ENCODE assay signal across 8 mouse cellular contexts in the genomic region with DNA sequence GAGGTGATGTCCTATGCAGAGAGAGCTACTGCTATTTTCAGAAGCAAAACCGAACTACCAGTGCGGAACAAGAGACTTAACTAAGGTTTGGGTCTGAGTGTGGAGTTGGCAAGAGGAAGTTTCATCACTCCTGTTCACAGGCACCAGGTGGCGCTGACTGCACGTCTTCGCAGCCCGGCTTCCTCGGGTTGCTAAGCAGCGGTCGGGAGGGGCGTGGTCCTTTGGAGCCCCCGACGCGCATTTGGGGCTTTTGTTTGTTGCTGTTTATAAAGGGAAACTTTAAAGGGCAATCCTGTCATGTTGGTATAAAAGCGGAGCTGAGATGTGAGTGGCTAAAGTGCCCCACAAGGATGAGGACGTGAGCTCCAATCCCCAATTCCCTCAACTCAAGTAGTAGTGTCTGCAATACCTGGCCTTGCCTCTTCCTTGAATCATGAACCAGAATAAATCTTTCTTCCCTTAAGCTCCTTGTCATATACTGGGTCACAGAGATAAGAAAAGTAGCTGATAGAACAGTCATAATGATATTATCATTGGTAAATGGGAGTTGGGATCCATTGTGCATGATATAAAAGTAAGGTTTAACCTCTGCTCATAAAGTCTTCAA. TPM values are rescaled to one million over a fixed set of nuclear protein-coding genes. Genes with fewer than 3 reads are reported as not detected.
A peak's percentile ranks its signal among the peaks of the same experiment; 100 is the strongest.
DNase-seq lines count a peak whose midpoint lies in the region; ATAC-seq and TF ChIP-seq lines count a peak whose summit lies in the region.

No protein-coding gene starts in this region.

- ATAC-seq in limb, embryonic 12.5 days (ENCODE audit: insufficient number of reproducible peaks, insufficient read depth, low FRiP score, low TSS enrichment, low read depth), result no peak
- ATAC-seq in stomach, embryonic 16.5 days (ENCODE audit: insufficient read depth, low FRiP score), result no peak

- DNase-seq in heart, adult 11 months, result peak; percentile 92
- DNase-seq in heart, postnatal 25 days (ENCODE audit: low spot score), result no peak
- peak; percentile 79 for DNase-seq in embryonic facial prominence, embryonic 10.5 days (ENCODE audit: low spot score)
- peak; percentile 42 to 65 for DNase-seq in heart, adult 2 months
- peak; percentile 50 to 73 for DNase-seq in kidney, adult 8-10 months
- peak; percentile 9 for DNase-seq in naive thymus-derived CD4-positive, alpha-beta T cell, adult 2 months (ENCODE audit: low read depth)

- no peaks in the 10 kb centered on the region for H3K79me2 ChIP-seq in heart, adult 2 months (replicated peaks; ENCODE audit: control insufficient read depth, insufficient read depth, low read length)

- H3K36me3 ChIP-seq in embryonic facial prominence, embryonic 10.5 days (replicated peaks), result no peaks in the 10 kb centered on the region
- H3K36me3 ChIP-seq in heart, adult 2 months (ENCODE audit: control insufficient read depth, insufficient read depth, low read length), result no peaks in the 10 kb centered on the region
- no peaks in the 10 kb centered on the region for H3K36me3 ChIP-seq in limb, embryonic 12.5 days
- no peaks in the 10 kb centered on the region for H3K36me3 ChIP-seq in stomach, embryonic 16.5 days (ENCODE audit: control insufficient read depth, insufficient read depth, low read length)

- H3K4me2 ChIP-seq in limb, embryonic 12.5 days, result peak overlapping the region; percentile 45
- peak overlapping the region; percentile 34; the same call in 1 of the 2 replicates for H3K4me2 ChIP-seq in stomach, embryonic 16.5 days (ENCODE audit: low read depth, low read length)

- intact Hi-C loops in heart, postnatal 25 days (cut with DNase I), result loop anchor here (5.0 to 10.0 kb wide), 3 partner anchors 183 to 719 kb away; no protein-coding TSS in a partner anchor
- intact Hi-C loops in heart, adult 2 months (cut with DNase I), result loop anchor here (10.0 kb wide), 1 partner anchor 127 kb away; no protein-coding TSS in a partner anchor

- 0 out of 2 replicates have a peak, but pooled peaks cover 6% of the 10 kb centered on the region for H3K4me1 ChIP-seq in embryonic facial prominence, embryonic 10.5 days
- no peaks in the 10 kb centered on the region; the same call in 1 of the 2 replicates for H3K4me1 ChIP-seq in heart, adult 2 months (ENCODE audit: control insufficient read depth, insufficient read depth, low read length)
- H3K4me1 ChIP-seq in limb, embryonic 12.5 days (replicated peaks), result 0 out of 2 replicates have a peak, but pooled peaks cover 3% of the 10 kb centered on the region
- peaks cover 2% of the 10 kb centered on the region; the same call in 1 of the 2 replicates for H3K4me1 ChIP-seq in stomach, embryonic 16.5 days (ENCODE audit: control insufficient read depth, insufficient read depth, low read length)

- TF ChIP-seq CTCF in heart, adult 2 months (IDR thresholded peaks at IDR 0.05), result peak; percentile 77

- H3K27me3 ChIP-seq in embryonic facial prominence, embryonic 10.5 days (replicated peaks; ENCODE audit: low read depth, poor library complexity, severe bottlenecking), result peaks cover 43% of the 10 kb centered on the region
- H3K27me3 ChIP-seq in heart, adult 2 months (ENCODE audit: control insufficient read depth, insufficient read depth, low read length), result no peaks in the 10 kb centered on the region
- H3K27me3 ChIP-seq in limb, embryonic 12.5 days, result peaks cover 28% of the 10 kb centered on the region
- H3K27me3 ChIP-seq in stomach, embryonic 16.5 days (ENCODE audit: control insufficient read depth, insufficient read depth, low read length), result no peaks in the 10 kb centered on the region

- WGBS in embryonic facial prominence, embryonic 10.5 days, result 6% methylated on average over 15 of the region's 15 CpGs
- 6% methylated on average over 15 of the region's 15 CpGs for WGBS in heart, adult 2 months
- WGBS in limb, embryonic 12.5 days, result 4% methylated on average over 15 of the region's 15 CpGs
- WGBS in stomach, embryonic 16.5 days, result 4% methylated on average over 15 of the region's 15 CpGs

- H3K4me3 ChIP-seq in embryonic facial prominence, embryonic 10.5 days, result peak overlapping the region; percentile 36; the same call in 1 of the 2 replicates
- no peak overlapping the region for H3K4me3 ChIP-seq in heart, adult 2 months
- H3K4me3 ChIP-seq in limb, embryonic 12.5 days (replicated peaks), result 0 out of 2 replicates have a peak overlapping the region, but pooled peaks have one; percentile 13
- no peak overlapping the region; the same call in 1 of the 2 replicates for H3K4me3 ChIP-seq in stomach, embryonic 16.5 days (replicated peaks; ENCODE audit: low read length)

- H3K27ac ChIP-seq in embryonic facial prominence, embryonic 10.5 days (replicated peaks), result no peak overlapping the region
- H3K27ac ChIP-seq in heart, adult 2 months, result no peak overlapping the region
- H3K27ac ChIP-seq in limb, embryonic 12.5 days, result no peak overlapping the region
- no peak overlapping the region for H3K27ac ChIP-seq in stomach, embryonic 16.5 days (ENCODE audit: low read length)

- TF ChIP-seq EP300 in heart, adult 2 months (IDR thresholded peaks at IDR 0.05; ENCODE audit: insufficient read depth, low read depth, low read length), result no peak

- H3K9me3 ChIP-seq in embryonic facial prominence, embryonic 10.5 days, result no peaks in the 10 kb centered on the region
- no peaks in the 10 kb centered on the region for H3K9me3 ChIP-seq in limb, embryonic 12.5 days
- H3K9me3 ChIP-seq in stomach, embryonic 16.5 days (replicated peaks; ENCODE audit: control insufficient read depth, low read length), result no peaks in the 10 kb centered on the region

- H3K9ac ChIP-seq in heart, adult 2 months (ENCODE audit: low read depth, low read length), result no peak overlapping the region
- H3K9ac ChIP-seq in limb, embryonic 12.5 days (replicated peaks), result no peak overlapping the region
- no peak overlapping the region for H3K9ac ChIP-seq in stomach, embryonic 16.5 days (ENCODE audit: low read length)

- no peak for TF ChIP-seq POLR2A in heart, adult 2 months (IDR thresholded peaks at IDR 0.05; ENCODE audit: insufficient read depth, low read depth, low read length)

RNA-seq across cellular contexts. Expression of a gene that starts 40.1 kb away (rescaled TPM):
- total RNA-seq in heart, postnatal 25 days (2021), result under 1 TPM in 1 of 2 experiments, not detected in 1; 0.11 TPM
- 0.23 TPM in 1 of 2 replicates, not detected in the other for polyA plus RNA-seq in embryonic facial prominence, embryonic 10.5 days (2016; fragmentation: Nextera tagmentation; extraction: Ambion mirVana)
- total RNA-seq in heart, adult 2 months (2021), result not detected
- not detected in 2 replicates for polyA plus RNA-seq in heart, adult 2 months (2012; rRNA removed)
- 0.56 and 0.59 TPM in 2 replicates for polyA plus RNA-seq in limb, embryonic 12.5 days (2016; fragmentation: Nextera tagmentation; extraction: Ambion mirVana)
- 0.91 and 0.98 TPM in 2 replicates for polyA plus RNA-seq in stomach, embryonic 16.5 days (2015; fragmentation: Nextera tagmentation; extraction: Ambion mirVana)

Comparison
In these comparisons a context has a peak if more than half of its experiments do, and no peak if none do; other contexts are left out.
1. H3K4me3 ChIP-seq: peak in embryonic facial prominence, embryonic 10.5 days (single experiment) and limb, embryonic 12.5 days (single experiment); none in heart, adult 2 months (single experiment) and stomach, embryonic 16.5 days (single experiment).